Mouse (Mus musculus) megakaryocyte, embryonic 14.5 days (primary cell): ENCODE results near the gene Sh2b3.

Source experiments
- FLI1 ChIP-seq: IDR thresholded peaks from 2 replicates; pipeline ENCODE4 v1.6.1; 2012; ENCODE audit warnings: low read length, inconsistent platforms, mixed read lengths
- GATA1 ChIP-seq: IDR thresholded peaks from 3 replicates; pipeline ENCODE4 v1.6.1; 2012; ENCODE audit warnings: mixed read lengths, low read length, inconsistent platforms, borderline replicate concordance

- no peak for TF ChIP-seq FLI1
- no peak for TF ChIP-seq GATA1
Observed at GRCm38 (mm10) chr5:121845361-121845760, 7.9 kb upstream of the Sh2b3 start.
